Mouse (Mus musculus): ENCODE data around the gene Rplp1.

The Rplp1 gene

DNA sequence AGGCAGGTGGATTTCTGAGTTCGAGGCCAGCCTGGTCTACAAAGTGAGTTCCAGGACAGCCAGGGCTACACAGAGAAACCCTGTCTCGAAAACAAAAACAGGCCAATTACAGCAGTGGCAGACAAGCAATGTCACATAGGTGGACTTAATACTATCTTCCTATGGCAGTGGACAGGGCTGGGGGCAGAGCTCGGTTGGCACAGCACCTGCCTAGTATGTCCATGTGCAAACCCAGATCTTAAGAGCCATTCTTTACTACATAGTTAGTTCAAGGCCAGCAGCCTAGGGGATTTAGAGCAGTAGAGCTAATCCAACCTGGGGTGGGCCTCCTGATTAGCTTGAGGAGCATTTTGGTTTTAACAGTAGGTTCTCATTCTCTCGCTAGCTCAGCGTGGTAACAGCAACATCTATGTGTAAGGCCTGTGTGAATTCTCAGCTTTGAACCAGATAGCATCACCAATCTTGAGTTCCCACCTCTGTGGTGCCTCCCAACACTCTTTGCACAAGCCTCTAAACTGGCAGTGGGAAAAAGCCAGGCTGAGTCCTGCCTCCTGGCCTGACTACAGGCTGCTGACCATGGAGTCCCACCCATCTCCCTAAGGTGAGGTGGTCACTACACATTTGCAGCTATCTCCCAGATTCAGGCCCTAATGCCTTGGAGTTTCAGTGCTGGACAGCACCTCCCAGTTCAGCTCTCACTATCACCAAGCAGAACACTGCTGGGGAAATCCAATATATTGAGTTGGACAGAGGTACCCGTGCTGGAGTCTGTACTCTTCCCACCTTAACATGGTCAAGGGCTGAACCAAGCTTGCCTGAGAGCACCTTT lies 2.8 kb downstream of the Rplp1 start:
- DNase-seq = no peak

DNA sequence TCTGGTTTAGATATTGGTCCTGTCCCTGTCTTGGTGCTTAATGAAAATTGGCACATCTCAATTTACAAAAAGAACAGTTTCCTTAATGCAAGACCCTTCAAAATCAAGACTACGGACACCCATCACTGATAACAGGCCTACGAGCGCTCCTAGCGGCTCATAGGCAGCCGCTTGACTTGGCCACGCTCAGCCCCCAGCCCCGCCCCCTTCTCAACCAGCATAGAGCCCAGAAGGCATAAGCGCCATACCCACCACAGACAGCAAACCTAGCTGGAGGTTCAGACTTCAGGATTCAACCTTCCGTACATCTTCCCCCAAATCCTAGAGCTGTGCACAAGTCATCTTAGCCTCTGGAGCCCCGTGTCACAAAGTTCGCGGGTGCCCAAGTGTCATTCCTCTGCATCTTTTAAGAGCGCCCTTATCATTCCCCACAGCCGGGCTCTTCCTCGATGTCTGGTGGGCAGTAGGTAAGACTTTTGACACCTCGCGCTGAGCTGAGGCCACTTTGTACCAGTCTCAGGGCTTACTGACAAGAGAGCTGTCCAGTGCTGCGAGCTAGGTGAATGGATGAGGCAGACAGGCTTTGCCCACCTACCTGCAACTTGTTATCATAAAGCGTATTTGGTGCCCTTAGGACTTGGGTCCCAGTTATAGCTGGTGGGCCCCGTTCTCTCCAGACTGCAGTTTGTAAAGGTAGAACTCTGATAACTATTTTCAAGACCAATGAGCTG lies 3.7 kb downstream of the Rplp1 start:
- no peak for DNase-seq

DNA sequence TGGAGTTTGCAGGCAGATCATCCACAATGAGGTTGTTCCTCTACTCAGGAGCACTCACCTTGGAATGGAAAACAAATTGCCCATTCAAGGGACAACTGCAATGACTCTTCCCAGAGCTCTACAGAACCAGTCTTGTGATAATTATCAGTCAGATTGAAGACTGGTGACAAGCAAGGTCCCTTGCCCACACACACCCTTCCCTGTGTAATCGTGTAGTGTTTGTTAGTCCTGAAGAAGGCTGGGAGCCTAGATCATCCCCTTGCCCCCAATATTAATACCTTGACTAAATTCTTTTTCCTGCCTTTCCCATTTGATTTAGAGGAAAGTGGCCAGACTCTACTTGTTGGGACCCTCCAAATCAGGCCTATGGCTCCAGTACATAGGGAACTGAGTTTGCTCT lies 4.7 kb downstream of the Rplp1 start:
- DNase-seq = no peak

DNA sequence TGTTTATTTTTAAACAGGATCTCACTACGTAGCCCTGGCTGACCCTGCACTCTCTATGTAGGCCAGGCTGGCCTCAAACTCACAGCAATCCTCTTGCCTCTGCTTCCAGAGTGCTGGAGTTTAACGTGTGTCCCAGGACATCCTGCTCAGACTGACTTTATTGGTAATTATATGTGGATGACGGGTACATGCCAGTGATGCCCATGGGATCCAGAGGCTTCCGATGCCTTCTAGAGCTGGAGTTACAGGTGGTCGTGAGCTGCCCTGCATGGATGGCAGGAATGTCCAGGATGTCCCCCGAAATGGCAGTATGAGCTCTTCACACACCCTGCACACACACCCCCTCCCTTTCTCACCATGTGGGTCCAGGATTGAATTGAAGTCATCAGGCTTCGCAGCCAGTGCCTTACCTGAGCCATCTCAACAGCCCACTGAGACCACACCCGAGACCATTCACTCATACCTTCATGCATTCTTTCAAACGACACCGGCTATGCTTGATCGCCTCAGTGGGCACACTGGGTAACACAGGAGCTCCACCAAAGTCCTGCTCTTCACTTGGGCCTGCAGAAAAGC lies 5.4 kb downstream of the Rplp1 start:
- DNase-seq = no peak

DNA sequence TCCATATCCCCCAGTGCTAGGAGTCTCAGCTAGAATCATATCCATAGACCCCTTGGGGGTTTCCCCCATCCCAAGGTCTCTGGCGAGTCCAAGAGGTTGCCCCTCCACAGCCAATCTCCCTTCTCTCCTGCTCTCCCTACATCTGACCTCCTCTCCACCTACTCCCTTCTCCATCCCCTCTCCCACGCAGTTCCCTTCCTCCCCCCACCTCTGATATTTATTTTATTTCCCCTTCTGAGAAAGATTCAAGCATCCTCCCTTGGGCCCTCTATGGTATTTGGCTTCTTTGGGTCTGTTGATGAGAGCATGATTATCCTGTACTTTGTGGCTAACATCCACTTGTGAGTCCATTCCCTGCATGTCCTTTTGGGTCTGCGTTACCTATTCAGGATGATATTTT lies 6.0 kb downstream of the Rplp1 start:
- no peak for DNase-seq

DNA sequence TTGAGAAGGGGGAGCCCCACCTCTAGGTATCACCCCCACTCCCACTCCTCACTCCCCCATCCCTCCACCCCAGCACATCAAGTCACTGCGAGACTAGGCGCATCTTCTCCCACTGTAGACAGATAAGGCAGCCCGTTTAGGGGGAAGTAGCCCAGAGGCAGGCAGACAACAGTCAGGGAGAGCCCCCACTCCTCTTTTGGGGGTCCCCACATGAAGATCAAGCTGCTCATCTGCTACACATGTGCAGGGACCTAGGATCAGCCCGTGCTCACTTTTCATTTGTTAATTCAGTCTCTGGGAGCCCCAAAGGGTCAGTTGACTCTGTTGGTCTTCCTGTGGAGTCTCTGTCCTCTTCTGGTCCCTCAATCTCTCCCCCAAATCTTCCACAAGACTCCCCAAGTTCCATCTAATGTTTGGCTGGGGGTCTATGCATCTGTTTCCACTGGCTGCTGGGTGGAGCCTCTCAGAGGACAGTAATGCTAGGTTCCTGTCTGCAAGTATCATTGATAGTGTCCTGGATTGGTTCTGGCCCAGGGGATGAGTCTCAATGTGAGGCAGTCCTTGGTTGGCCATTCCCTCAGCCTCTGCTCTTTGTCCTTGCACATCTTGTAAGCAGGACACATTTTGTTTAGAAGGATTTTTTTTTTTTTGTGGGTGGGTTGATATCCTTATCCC lies 6.6 kb downstream of the Rplp1 start:
- no peak for DNase-seq

DNA sequence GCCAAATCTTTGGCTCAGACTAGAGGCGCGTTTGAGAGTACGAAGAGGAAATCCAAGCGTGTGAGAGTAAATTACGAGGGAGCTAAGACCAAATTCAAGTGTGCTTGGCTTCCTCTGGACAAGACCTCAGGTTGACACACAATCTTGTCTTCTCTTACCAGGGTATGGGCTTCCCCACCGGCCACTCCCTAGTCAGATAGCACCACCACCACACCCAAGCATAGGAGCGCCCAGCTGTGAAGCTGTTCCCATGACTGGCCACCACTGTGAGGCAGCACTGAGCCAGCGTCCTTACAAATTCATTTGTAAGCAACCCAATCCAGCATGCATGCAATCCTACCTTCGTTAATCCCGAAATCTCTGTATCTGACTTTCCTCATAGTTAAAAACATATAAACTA lies 7.4 kb downstream of the Rplp1 start:
- DNase-seq = no peak

DNA sequence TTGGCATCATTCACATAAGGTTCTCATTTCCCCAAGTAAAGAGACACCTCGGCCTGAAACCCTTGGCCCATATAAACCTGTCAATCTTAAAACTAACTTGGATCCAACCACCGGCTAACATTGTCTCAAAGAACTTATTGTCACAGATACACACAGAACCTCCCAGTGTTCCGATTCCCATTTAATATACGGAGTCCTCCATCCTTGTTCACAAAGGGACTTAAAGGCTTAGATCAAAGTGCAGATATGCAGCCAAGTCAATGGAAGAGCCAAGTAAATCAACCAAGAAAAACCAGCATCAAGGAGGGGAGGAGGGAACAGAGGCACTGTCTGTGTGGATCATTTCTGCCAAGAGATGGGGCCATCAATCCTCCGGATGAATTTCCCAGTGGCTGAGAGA lies 8.8 kb downstream of the Rplp1 start:
- no peak for DNase-seq

DNA sequence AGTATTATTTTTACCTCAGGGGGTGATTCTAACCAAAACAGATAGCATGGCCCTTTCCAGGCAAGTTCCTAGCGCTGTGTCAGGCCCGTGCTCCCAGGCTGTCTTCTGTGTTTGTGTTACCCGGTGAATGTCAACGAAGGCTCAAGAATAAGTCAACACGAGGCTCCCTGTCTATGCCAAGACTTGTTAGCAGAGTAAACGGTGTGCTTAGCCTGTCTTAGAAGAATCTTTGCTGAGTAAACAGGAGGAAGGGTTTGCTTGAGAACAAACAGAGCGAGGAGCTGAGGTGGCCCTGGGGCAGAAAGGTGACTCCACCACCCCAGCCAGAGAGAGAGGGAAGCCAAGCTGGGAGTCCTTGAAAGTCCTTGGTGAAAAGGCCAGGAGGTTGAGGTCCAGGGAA lies 10.1 kb downstream of the Rplp1 start:
- DNase-seq = no peak

DNA sequence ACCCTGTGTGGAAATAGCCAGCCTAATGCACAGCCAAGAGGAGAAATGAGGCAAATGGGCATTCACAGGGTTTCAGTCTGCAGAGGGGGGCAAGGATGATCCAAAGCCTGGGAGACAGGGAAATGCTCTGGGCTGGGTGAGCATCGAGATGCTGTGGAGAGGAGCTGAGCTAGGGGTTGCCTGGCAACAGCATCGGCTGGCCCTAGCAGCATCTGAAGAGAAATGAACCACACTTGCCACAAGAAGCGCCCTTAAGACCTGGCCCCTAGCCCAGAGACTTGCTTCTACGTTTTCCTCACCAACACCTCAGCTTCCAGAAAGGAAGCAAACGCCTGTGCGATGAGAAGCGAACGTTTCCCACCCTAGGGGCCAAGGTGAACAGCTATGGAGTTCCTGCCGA lies 11.9 kb downstream of the Rplp1 start:
- DNase-seq = no peak

DNA sequence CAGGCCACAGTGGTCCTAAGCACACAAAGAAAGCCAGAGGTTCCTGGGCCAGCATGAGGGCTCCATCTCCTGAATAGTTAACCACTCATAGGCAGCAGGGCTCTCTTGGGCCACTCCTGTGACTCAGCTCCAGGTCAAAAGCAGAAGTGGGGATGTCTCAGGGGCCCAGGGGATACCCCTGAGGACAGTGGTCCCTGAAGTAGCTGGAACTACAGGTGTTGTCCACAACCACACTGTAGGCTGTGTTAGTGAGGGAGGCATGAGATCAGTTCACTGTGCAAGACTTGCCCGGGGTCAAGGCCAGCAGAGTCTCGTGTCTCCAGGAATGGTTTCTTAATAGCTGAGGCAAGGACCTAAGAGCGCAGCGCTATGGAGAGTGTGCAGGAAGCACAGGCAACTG lies 12.8 kb downstream of the Rplp1 start:
- DNase-seq = no peak

DNA sequence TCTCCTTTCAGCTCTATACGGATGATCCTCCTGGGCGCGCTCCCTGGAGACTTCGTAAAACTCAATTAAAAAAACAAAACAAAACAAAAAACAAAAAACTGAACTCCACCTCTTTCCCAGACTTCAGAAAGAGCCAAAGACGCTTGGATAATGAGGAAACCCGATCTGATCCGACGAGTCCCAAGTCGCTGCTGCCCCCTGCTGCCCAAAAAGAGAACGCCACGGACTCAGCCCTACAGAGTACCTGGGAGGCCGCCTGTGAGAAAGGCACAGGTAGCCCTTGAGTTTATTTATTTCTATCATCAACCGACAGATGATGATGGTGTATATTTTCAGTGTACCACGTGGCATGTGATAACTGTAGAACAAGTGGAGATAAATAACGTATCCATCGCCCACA lies 14.5 kb downstream of the Rplp1 start:
- DNase-seq = peak; percentile 85

DNA sequence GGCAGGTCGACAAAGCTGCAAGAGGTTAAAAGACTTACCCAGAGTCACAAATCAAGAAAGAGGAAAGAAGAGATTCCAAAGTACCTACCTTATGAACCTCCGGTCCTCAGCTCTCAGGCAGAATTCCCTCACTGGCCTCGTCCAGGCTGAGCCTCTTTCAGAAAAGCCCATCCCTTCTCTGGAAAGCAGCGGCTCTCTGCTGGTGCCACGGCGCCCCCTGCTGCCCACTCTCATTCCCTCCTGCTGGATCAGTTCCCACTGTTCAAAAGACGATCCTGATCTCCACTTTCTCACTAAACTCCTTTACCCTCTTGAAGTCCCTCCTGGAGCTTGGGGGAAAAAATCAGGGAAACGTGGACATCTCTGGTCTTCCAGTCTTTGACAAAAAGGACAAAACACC lies 15.9 kb downstream of the Rplp1 start:
- DNase-seq = peak; percentile 70

DNA sequence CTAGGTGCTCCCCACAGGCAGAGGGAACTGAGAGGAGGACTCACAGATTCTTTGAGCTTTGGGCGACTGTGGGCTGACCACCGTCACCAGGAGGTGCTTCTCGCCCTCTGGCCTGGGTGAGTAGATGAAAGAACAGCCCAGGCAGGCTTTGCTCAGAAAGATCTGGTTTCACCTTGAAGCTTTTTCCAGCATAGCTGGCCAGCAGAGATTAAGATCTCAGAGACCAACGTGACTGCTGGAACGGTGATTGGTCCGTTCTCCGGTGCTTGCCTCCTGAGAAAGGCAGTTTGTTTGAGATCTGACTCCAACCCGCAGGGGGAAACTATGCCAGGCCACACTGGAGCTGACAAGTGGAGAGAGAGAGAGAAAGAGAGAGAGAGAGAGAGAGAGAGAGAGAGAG lies 19.3 kb downstream of the Rplp1 start:
- no peak for DNase-seq

DNA sequence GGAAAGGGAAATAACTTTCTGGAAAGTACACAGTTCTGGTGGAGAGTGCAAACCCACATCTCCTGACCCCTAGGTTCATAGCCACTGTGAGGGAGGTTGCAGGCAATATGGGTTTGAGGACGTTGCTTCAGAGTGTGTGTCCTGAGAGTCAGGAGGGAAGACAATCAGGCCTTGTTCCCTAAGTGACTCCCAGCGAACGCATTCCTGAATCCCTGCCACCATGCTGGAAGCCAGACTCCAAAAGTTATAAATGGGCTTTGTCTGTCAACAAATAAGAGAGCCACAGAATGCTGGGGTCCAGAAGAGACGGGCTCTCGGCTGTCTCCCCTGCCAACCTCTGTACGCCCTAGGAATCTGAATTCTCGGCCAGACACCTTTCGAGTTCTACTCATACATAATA lies 24.5 kb downstream of the Rplp1 start:
- no peak for DNase-seq

DNA sequence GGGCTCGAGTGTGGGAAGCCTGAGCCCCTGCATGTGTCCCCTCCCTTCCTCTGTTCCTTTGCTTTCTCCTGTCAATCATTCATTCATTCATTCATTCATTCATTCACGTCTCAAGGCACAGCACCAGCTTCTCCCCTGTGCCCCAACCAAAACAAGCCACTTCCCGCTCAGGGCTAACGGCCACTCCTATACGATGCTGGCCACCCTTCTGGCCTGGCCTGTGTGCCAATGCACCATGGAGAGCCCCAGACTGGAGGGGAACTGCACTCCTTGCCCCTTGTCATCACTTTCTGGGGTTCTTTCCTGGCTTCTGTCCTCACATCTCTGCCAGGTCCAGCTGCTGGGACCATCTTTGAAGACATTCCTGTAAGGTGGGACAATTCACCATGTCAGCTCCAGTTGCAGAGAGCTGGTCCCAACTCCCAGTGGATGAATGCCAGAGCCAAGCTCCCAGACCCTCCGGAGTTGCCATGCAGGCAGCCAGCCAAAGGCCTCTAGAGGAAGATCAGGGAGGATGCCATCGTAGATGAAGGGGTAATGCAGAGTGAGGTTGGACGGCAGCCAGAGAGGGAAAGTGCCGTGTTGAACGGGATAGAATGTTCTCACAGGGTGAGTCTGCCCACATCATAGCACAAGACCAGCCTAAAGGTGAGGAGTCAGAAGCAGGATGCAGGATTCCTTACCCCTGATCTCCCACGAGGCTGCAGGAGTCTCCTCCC lies 26.5 kb downstream of the Rplp1 start:
- DNase-seq = no peak

DNA sequence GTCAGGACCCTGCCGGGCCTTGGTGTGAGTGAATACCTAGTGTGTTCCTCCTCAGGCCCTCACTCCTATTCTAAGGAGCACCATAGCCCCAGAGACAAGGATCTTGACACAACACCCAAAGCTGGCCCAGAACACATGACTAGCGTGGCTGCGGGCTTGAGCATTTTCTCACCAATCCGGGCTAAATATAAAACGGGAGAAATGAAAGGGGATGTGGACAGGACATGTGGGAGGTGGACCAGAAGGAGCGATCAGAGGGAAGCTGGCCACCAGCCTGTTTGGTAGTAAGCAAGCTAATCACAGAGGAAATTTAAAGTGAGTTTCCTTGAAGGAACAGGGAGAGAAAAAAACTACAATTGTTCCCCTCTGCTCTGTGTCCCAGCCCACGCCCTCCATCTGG lies 28.4 kb downstream of the Rplp1 start:
- DNase-seq = no peak

DNA sequence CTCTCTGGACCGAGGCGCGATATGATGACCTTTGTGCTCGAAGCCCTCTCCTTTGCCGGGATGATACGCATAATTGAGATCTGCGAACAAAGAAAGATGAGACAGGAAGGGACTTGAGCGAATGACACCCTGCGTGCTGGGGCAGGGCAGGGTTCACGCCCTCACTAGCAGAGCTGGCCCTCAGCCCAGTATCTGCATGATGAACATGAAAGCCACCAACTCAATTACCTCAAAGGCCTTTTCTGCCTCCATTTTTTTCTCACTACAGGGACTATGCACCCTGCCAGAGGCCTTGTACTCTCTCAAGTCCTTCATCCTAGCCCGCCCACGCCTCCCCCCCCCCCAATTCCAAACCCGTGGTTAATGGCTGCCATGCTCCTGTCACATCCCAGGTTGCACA lies 29.4 kb downstream of the Rplp1 start:
- no peak for DNase-seq

DNA sequence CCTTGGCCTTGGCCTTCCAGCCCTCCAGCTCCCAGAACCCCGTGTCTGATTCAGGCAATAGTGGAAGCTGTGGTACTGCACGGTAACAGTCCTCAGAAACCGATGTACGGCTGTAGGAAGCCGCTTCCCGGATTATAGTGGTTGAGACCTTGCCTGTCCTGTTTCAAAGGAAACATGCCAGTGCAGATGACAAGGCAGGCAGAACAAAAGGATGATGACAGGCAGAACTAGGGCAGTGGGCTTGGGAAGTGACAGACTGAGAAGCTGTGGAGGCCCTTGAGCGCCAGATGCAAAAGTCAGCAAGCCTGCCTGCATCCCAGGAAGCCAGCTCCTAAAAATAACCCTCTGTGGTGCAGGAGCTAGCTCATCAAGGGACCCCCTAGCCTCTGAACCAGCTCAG lies 30.0 kb downstream of the Rplp1 start:
- no peak for DNase-seq

DNA sequence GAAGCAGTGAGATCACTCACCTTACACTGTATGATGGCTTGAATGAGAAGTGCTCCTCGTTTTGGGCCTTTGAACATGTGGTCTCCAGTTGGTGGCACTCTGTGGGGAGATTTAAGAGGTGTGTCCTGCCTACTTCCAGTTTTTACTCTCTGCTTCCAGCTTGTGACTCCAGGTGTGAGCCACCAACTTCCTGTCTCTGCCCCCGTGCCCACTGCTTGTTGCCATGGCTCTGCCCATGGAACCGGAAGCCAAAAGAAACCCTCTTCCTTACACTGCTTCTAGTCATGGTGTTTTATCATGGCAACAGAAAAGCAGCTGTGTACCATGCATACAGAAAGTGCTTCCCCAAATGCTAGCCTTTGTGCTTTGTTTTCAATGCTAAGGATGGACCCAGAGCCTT lies 32.2 kb downstream of the Rplp1 start:
- DNase-seq = no peak

DNA sequence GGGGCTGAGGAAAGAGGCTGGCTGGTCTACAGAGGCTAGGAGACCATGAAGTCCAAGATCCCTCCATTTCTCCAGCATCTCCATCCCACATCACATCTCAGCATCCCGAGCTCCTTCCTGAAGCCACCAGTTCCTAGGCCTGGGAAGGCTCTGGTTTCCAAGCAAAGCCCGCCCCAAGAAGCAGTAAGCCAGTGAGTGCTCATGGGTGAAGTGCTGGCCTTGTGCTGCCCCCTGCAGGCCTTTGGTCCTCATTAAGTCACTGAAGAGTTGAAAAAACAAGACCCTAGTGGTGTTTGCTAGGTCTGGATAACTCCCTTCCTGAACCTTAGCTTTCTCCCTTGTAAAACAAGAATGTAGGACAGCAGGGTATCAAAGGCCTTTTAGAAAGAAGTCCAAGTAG lies 35.5 kb downstream of the Rplp1 start:
- DNase-seq = peak; percentile 42

DNA sequence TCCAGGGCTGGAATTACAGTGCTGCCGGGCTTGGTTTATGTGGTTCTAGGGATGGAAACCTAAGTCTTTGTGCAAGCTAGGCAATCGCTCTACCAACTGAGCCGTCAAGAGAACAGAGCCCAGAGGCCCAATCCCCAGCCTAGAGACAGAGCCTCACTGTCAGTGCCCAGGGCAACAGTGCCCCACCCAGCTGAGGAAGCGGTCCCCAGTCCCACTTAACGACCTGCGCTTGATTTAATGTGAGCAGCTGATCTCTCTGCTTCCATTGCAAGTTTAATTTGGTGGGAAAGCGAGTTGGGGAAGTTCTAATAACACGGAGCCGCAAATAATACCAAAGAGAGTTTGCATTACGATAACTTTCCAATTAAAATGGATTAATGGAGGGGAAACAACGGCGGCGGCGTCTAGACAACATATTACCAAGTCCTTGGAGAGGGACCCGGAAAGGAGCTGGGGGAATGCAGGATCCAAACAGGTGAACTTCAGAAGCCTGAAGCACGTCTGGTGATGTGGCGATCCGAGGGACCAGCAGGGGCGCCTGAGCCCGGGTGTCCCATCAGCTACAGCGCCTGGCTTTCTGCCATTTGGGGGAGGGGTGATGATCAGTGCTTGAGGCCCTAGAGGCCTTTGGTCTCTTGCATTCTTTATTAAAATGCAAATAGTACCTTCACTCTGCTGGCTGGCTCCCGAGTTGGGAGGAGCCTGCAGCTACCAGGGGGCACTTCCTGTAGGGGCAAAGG lies 36.8 kb downstream of the Rplp1 start:
- DNase-seq = no peak
